Mouse (Mus musculus) liver, adult 2 months (tissue): ENCODE data around the gene Fry. TPM values are rescaled to one million over a fixed set of nuclear protein-coding genes. Genes with fewer than 3 reads are reported as not detected.

Source experiments
- DNase-seq: peaks from one replicate; pipeline ENCODE4 v3.0.0-alpha.2; 2011; ENCODE audit warnings: low read depth, low spot score; ENCODE audit errors: extremely low read depth
- H3K27ac ChIP-seq: fragments of 200-500 bp; replicated peaks from 2 replicates; pipeline ENCODE4 v1.5.1; 2012; ENCODE audit warnings: low read depth, mild to moderate bottlenecking, control low read depth, inconsistent platforms, low read length; ENCODE audit not compliant: insufficient read depth
- H3K27me3 ChIP-seq: fragments of 200-500 bp; 2 replicates; pipeline ENCODE4 v1.6.1; 2012; ENCODE audit warnings: mild to moderate bottlenecking, moderate library complexity, low read length, inconsistent platforms; ENCODE audit not compliant: control insufficient read depth, insufficient read depth
- H3K36me3 ChIP-seq: fragments of 200-500 bp; 2 replicates; pipeline ENCODE4 v1.6.1; 2012; ENCODE audit warnings: low read length, inconsistent platforms; ENCODE audit not compliant: control insufficient read depth, insufficient read depth
- H3K4me1 ChIP-seq: fragments of 200-500 bp; 2 replicates; pipeline ENCODE4 v1.6.1; 2011; ENCODE audit warnings: low read length; ENCODE audit not compliant: control insufficient read depth, insufficient read depth
- H3K4me3 ChIP-seq: fragments of 200-500 bp; 2 replicates; pipeline ENCODE4 v1.5.1; 2011; ENCODE audit warnings: low read depth, mild to moderate bottlenecking, control low read depth, low read length, moderate library complexity; ENCODE audit not compliant: insufficient read depth
- H3K79me2 ChIP-seq: fragments of 200-500 bp; 2 replicates; pipeline ENCODE4 v1.6.1; 2012; ENCODE audit warnings: inconsistent platforms, mild to moderate bottlenecking, low read length, moderate library complexity; ENCODE audit not compliant: control insufficient read depth, insufficient read depth
- H3K9ac ChIP-seq: fragments of 200-500 bp; 2 replicates; pipeline ENCODE4 v1.6.1; 2012; ENCODE audit warnings: low read depth, mild to moderate bottlenecking, control low read depth, inconsistent platforms, low read length
- CTCF ChIP-seq: fragments of 200-500 bp; IDR thresholded peaks from 2 replicates; pipeline ENCODE4 v1.5.1; 2011; ENCODE audit warnings: low read depth, low read length, control low read depth
- POLR2A ChIP-seq: fragments of 200-500 bp; IDR thresholded peaks from 2 replicates; pipeline ENCODE4 v1.6.1; 2011; ENCODE audit warnings: low read length, control low read depth; ENCODE audit not compliant: insufficient read depth; ENCODE audit errors: extremely low read depth
- WGBS: fragments of 180-500 bp; shearing (Covaris S2); methylation state at CpG from one replicate; pipeline ENCODE4 v1.1.7; 2018; 5-methylcytosine and 5-hydroxymethylcytosine counted together
- polyA plus RNA-seq: library from polyadenylated mRNA; depleted of rRNA; stranded (reverse); fragments of >200 nt; gene quantifications from 2 replicates; pipeline ENCODE4 v1.2.3, GENCODE M21; 2012
- total RNA-seq: library from RNA; depleted of rRNA; stranded (reverse); fragments of >200 nt; gene quantifications from 2 replicates; pipeline ENCODE4 v1.2.3, GENCODE M21; 2014

Gene Fry
- total and polyA plus RNA-seq, 2 experiments = 0.62 to 1.8 TPM

DNA sequence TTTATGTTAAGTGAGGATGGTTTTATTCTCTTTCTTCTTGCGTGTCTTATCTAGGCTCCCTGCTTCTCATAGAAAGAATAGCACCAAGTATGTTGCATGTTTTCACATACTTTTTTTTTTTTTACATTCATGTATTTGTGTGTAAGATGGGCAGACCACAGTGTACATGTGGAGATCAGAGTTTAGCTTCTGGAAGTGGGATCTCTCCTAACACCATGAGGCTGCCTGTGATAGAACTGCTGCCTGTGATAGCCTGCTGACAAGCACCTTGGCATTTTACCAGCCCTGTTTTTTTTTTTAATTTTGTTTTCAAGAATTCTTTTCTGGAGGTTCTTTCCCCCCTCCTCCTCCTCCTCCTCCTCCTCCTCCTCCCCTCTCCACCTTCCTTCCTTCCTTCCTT, 59.3 kb downstream of the Fry start:
- 100% methylated on average over 1 of the region's 1 CpGs for WGBS
- TF ChIP-seq POLR2A = no peak

DNA sequence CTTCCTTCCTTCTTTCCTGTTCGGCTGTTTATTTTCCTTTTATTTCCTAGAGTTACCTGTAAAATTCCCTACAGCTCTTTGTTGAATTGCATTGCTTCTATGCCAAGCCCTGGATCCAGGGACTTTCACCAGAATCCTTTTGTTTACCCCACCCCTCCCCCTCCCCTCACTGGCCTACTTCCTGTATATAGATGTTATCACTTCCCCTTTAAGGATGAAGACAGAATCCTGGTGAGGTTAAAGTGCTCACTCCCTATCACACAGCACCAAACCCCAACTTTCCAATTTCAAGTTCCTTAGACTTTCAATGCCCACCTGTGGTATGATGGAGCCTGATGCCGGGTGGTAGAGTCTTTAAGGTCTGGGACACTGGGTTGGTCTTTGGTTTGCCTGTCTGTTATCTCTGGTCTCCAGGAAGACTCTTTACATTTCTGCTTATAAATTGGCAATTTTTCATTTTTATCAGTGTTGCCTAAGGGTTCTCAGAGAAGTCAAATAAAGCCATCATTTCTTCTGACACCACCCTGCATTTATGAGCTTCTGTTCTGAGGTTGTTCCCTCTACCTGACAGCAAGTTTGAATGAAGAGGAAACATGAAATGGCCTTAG, 59.9 kb downstream of the Fry start:
- 100% methylated on average over 1 of the region's 2 CpGs for WGBS
- Histone ChIP-seq H3K4me1 (peaks cover 5% of the 10 kb centered on the region), H3K4me3 (no peak overlapping the region), H3K9ac (no peak overlapping the region), H3K36me3 (no peaks in the 10 kb centered on the region), H3K27ac (no peak overlapping the region), H3K27me3 (no peaks in the 10 kb centered on the region), H3K79me2 (no peaks in the 10 kb centered on the region)
- TF ChIP-seq POLR2A (no peak), CTCF (no peak)
- DNase-seq = no peak

More for the DNA sequence above, 59.3 kb downstream of the Fry start:
- H3K36me3 ChIP-seq = no peaks in the 10 kb centered on the region
- H3K4me1 ChIP-seq = peaks cover 5% of the 10 kb centered on the region
- H3K27me3 ChIP-seq = no peaks in the 10 kb centered on the region
- no peak overlapping the region for H3K27ac ChIP-seq
- H3K79me2 ChIP-seq = no peaks in the 10 kb centered on the region
- no peak overlapping the region for H3K9ac ChIP-seq
- DNase-seq = no peak
- no peak overlapping the region for H3K4me3 ChIP-seq

DNA sequence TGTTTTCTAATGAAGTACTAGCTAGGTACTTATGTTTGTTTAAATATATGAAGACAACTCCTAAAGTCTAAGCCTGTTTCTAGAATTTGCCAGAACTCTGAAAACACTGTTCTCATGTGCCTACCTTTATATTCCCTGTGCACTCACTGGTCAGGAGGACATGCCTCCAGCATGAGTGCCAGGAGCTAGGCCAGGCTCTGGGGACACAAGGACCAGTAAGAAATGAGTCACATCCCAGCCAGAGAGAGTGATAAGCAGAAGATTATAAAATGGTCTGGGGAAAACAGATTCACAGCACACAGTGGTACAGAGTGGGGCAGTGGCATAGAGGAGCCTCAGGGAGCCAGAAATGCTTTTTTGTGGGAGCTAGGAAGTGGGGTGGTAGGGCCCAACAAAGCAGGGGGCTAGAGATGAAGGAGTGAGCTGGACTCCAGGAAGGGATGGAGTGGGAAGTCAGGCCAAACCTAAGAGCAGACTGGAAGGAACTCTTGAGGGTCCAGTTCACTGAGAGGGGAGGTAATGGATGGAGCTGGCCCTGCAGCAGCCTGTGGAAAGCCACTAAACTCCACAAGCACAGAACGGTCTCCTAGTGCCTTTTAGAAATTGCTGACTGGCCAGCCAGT, 62.7 kb downstream of the Fry start:
- TF ChIP-seq POLR2A (no peak), CTCF (no peak)
- H3K27ac ChIP-seq = no peak overlapping the region
- no peaks in the 10 kb centered on the region for H3K79me2 ChIP-seq
- H3K4me3 ChIP-seq = no peak overlapping the region
- no peaks in the 10 kb centered on the region for H3K36me3 ChIP-seq
- H3K9ac ChIP-seq = no peak overlapping the region
- H3K4me1 ChIP-seq = peaks cover 4% of the 10 kb centered on the region
- no peaks in the 10 kb centered on the region for H3K27me3 ChIP-seq
- DNase-seq = no peak
- WGBS = 87% methylated on average over 1 of the region's 1 CpGs

DNA sequence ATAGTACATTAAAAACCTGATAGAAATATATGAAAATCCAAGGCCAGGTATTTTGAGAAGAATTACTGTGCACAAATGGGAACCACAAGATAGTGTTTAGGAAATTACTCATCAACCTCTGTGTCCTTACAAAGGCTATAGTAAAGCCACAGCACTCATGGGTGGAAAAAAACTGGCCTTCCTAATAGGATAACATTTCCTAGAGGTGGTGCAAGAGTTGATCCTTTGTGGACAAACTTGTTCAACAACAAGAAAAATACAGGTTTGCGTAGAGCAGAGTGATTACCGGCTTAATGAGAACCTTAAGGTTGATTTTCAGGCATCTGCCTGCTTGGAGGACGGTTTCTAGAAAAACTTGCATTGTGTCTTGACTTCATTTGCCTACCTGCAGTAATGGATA, 66.5 kb downstream of the Fry start:
- H3K4me3 ChIP-seq = no peak overlapping the region
- H3K36me3 ChIP-seq = no peaks in the 10 kb centered on the region
- 95% methylated on average over 3 of the region's 3 CpGs for WGBS
- no peak overlapping the region for H3K9ac ChIP-seq
- no peak overlapping the region for H3K27ac ChIP-seq
- H3K4me1 ChIP-seq = no peaks in the 10 kb centered on the region
- H3K27me3 ChIP-seq = no peaks in the 10 kb centered on the region
- no peaks in the 10 kb centered on the region for H3K79me2 ChIP-seq
- TF ChIP-seq CTCF = no peak
- no peak for TF ChIP-seq POLR2A
- no peak for DNase-seq

DNA sequence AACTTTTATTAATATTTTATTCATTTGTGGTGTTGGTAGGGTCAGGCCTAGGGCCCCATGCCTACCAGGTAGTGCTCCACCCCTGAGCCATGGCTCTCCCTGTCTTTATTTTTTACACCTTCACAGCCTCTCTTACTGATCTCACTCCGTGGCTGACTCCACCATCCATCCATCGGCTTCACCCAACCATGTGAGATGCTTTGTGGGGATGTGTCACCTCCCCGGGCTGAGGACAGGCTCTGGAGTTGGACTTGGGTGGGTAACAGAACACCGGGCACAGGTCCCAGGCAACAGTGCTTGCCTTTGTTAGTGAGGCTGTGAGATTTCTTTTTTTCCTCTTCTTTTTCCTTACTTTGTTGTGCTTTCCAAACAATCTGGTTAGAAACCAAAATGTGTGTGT, 67.7 kb downstream of the Fry start:
- Histone ChIP-seq H3K4me3 (no peak overlapping the region), H3K79me2 (no peaks in the 10 kb centered on the region), H3K9ac (no peak overlapping the region), H3K36me3 (no peaks in the 10 kb centered on the region), H3K27me3 (peaks cover 5% of the 10 kb centered on the region), H3K27ac (no peak overlapping the region), H3K4me1 (no peaks in the 10 kb centered on the region)
- WGBS = 87% methylated on average over 4 of the region's 4 CpGs
- DNase-seq = no peak
- TF ChIP-seq POLR2A (no peak), CTCF (no peak)

DNA sequence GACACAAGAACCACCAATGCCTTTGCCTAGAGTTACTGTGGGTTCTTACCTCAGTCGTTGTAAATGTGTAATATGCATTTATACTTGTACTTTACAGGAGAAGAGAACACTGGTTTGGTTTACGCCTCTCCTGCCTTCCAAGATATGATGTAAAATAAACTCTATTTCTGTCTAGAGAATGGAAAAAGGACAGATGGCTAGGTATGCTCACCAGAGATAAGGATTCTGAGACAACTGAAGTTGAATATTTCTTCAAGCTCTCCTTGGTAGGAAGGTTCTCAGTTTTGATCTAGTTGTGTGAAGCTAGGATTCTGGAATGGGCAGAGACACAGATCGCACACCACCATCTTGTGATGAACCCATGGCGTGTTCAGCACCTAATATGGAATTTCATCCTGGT, 68.2 kb downstream of the Fry start:
- Histone ChIP-seq H3K4me1 (no peaks in the 10 kb centered on the region), H3K27ac (no peak overlapping the region), H3K27me3 (peaks cover 5% of the 10 kb centered on the region), H3K79me2 (no peaks in the 10 kb centered on the region), H3K36me3 (no peaks in the 10 kb centered on the region), H3K9ac (no peak overlapping the region), H3K4me3 (no peak overlapping the region)
- no peak for DNase-seq
- TF ChIP-seq CTCF (no peak), POLR2A (no peak)
- WGBS = 96% methylated on average over 4 of the region's 4 CpGs
